Mouse (Mus musculus): ENCODE data around the gene Tex13c1. TPM values are rescaled to one million over a fixed set of nuclear protein-coding genes. Genes with fewer than 3 reads are reported as not detected.

Tex13c1 gene
- not detected in 2 replicates for polyA plus RNA-seq (2012; rRNA removed)

DNA sequence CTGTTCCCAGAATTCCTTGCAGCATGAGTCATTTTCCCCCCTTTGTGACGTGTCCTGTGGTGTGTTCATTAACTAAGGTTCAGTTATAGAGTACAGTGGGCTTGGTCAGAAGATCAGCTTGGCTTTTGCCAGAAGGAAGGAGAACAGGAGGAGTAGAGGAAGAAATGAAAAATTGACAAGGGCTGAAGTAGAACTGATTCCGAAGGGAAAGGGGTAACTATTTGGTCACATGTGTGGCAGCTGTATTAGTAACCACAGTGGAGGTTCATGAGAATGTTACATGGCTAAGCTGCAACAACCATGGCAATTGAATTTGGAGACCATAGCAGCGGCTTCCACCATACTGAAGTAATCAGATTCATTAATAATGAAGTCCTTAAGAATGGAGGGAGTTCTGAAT is at the start of gene Tex13c1:
Tex13c1 (plus strand) TSS at position 301 of the 400 bp plus-strand sequence.
- H3K27me3 ChIP-seq (ENCODE audit: control insufficient read depth, insufficient read depth, low read length): no peaks in the 10 kb centered on the region
- TF ChIP-seq POLR2A (IDR thresholded peaks at IDR 0.05; ENCODE audit: low read depth, low read length) (no peak), CTCF (IDR thresholded peaks at IDR 0.05; ENCODE audit: extremely low read depth, insufficient read length, insufficient replicate concordance, low read depth, low read length) (no peak)
- no peaks in the 10 kb centered on the region for H3K36me3 ChIP-seq (ENCODE audit: control insufficient read depth, insufficient read depth, low read length)
- H3K4me1 ChIP-seq (ENCODE audit: control insufficient read depth, insufficient read depth, insufficient read length, low read length): no peaks in the 10 kb centered on the region
- 65% methylated on average over 3 of the region's 3 CpGs for whole genome bisulfite sequencing
- H3K4me3 ChIP-seq (ENCODE audit: low read depth, low read length): no peak within 1 kb of the TSS
- no peak within 1 kb of the TSS for H3K27ac ChIP-seq (ENCODE audit: insufficient read depth, low read depth, low read length)

Other genes with a start within 250 kb of the Tex13c1 start
- 0.04 and 0.30 TPM in 2 replicates for gene Tenm1, start 162.0 kb upstream of the Tex13c1 start, polyA plus RNA-seq (2012; rRNA removed)